Mouse (Mus musculus): ENCODE measurements around the gene Fbxo30.
A peak's percentile ranks its signal among the peaks of the same experiment; 100 is the strongest.

- TF ChIP-seq CTCF (IDR thresholded peaks at IDR 0.05; ENCODE audit: low read depth) = no peak
- peak; percentile 45; the same call in 1 of the 2 replicates for TF ChIP-seq EP300 (IDR thresholded peaks at IDR 0.05; ENCODE audit: low read depth)
Measured at GRCm38 (mm10) chr10:11282306-11282631, 1.1 kb downstream of the Fbxo30 start.
